Mouse (Mus musculus): ENCODE measurements around the gene Gm19668.

- no peak for TF ChIP-seq GATA1 (IDR thresholded peaks at IDR 0.05; ENCODE audit: low read length)
- no peak for TF ChIP-seq TAL1 (IDR thresholded peaks at IDR 0.05; ENCODE audit: low read length)
Observed at GRCm38 (mm10) chr10:77846503-77846902, 47.6 kb upstream of the Gm19668 start, which contains the start of gene Gm36176.

All from erythroblast, embryonic 14.5 days (primary cell).